Mouse (Mus musculus): ENCODE results near the gene Sfta2.

GRCm38 (mm10) chr17:35693906-35694305 is 92.6 kb downstream of the Sfta2 start:
- TF ChIP-seq CTCF (IDR thresholded peaks at IDR 0.05; ENCODE audit: extremely low read depth, insufficient read length, insufficient replicate concordance, low read depth, low read length) (no peak), POLR2A (IDR thresholded peaks at IDR 0.05; ENCODE audit: low read depth, low read length) (no peak)

All from small intestine, adult 2 months (tissue).